Mouse (Mus musculus) cerebellum, postnatal 10 days (tissue): ENCODE data around the gene Cchcr1.

ENCODE experiments used
- DNase-seq, 2 experiments: peaks; one replicate each; pipeline ENCODE4 v3.0.0; 2021; ENCODE audit warnings: mixed read lengths in 2 of 2

Cchcr1 gene

GRCm38 (mm10) chr17:35556186-35556765 is 39.4 kb downstream of the Cchcr1 start:
- no peak for DNase-seq

GRCm38 (mm10) chr17:35556812-35557211 is 39.9 kb downstream of the Cchcr1 start:
- DNase-seq = peak; percentile 72 to 78

DNA sequence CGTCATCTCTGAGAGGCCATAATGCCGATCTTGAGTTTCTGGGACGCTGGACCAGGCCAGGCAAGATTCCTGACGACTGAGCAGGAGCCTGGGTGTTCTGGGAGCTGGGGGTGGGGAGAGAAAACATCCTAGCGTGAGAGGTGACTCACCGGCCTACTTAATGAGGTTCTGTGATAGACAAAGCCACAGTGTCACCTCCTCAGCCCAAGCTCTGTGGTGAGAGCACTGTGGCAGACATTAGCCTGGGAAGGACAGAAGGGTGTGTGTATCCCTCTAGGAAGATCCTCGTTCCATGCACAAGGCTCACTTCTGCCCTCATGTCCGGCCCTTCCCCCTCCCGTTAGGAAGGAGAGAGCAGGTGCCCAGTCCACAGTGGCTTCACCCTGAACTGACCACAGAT is 40.5 kb downstream of the Cchcr1 start:
- no peak for DNase-seq

DNA sequence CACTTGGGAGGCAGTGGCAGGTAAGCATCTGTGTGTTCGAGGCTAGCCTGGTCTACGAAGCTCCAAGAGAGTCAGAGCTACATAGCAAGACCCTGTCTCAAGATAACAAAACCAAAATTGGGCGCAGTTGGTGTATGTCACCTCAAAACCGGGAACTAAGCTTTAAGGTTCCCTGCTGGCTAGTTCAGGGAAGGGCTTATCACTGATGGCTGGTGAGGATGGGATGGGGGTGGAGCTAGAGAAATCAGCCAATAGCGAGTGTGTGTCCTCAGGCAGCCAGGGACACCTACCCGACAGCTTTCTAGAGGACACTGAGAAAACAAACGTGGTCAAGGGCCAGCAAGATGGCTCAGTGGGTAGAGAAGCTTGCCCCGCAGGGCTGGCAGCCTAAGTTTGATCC is 41.3 kb downstream of the Cchcr1 start:
- no peak for DNase-seq

- DNase-seq = no peak
These were observed 50.2 kb downstream of the Cchcr1 start, which contains the start of gene 2300002M23Rik for GRCm38 (mm10) chr17:35567150-35567549. Gene 2300002M23Rik (plus strand): TSS chr17:35567450.

DNA sequence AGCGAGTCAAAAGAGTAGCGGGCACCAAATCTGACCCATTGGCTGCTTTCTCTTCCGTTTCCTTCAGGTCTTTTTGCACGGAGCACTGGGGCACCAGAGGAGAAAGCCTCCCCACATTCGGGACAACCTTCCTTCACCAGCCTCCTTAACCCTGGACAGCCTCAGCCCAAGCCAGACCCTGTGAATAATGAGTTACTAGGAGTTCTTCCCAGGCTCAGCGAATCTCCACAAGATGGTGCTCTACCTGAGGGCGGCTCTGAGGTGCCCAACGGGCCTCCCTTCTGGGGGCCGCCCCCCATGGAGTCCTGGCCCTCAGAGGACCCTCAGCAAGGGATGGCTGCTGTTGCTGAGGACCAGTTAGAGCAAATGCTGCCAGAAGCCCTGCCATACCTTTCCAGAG is 50.9 kb downstream of the Cchcr1 start:
- no peak for DNase-seq

- DNase-seq = no peak
These were observed 52.4 kb downstream of the Cchcr1 start for GRCm38 (mm10) chr17:35569091-35569944.

DNA sequence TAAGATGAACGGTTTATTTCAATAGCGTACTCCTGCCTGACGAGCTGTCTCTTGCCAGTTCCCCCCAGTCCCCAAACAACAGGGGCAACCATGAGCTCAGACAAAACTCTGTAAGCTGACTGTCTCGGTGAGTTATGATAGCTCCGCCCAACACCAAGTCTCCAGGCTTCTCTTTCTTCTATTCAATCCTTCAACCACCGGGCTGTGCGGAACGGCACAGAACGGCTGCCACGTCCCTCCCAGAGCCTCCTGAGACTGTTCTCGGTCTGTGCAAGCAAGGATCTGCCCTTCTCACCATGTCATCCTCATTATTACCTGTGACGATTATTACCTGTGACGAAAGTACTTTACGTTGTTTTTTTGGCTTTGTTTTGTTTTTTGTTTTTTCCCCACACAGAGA is 53.9 kb downstream of the Cchcr1 start:
- DNase-seq = no peak

DNA sequence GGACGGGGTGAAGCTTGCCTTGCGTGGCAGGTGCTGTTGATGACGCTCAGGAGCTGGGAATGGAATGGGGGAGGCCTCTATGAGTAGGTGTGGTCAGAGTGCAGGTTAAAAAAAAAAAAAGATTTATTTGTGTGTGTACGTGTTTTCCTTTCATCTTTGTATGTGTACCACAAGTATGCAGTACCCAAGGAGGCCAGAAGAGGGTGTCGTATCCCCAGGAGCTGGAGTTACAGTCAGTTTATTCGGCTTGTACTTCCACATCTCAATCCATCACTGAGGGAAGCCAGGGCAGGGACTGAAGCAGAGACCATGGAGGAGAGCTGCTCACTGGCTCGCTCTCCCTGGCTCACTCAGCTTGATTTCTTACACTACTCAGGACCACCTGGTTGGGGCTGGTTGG is 54.6 kb downstream of the Cchcr1 start:
- no peak for DNase-seq

DNA sequence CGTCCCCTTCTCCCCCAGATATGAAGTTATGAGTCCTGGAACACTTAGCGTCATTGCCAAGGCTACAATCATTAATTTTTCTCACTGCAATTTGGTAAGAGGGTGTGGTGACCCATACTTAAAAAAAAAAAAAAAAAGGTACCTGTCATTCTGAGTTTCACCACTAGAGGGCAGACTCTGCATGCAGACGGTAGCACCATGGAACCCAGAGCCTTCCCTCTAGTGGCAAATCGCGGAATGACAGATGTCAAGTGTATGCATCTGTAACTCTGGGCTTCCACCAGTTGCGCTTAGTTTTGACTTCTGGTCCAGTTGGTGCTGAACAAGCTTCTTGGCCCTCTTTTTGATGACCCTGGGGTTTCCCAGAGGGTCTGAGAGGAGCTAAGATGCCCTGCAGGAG is 61.3 kb downstream of the Cchcr1 start:
- peak; percentile 87 to 93 for DNase-seq
